Mouse (Mus musculus) midbrain, embryonic 11.5 days (tissue): Measurements from ENCODE around the gene Eef1akmt2. TPM values are rescaled to one million over a fixed set of nuclear protein-coding genes. Genes with fewer than 3 reads are reported as not detected.

Experiments used
- ATAC-seq: fragments of 200-750 bp; cut with Nextera tagmentation; 2 replicates; pipeline ENCODE4 v1.8.0; 2017; ENCODE audit warnings: moderate TSS enrichment, moderate library complexity; ENCODE audit not compliant: low FRiP score
- DNase-seq: peaks from one replicate; pipeline ENCODE4 v3.0.0; 2015; ENCODE audit warnings: low spot score; ENCODE audit errors: missing footprints
- H3K27ac ChIP-seq: fragments of 300-500 bp; sonication (generic); 2 replicates; pipeline ENCODE4 v1.5.1; 2014; ENCODE audit warnings: low read depth, low read length
- H3K27me3 ChIP-seq: fragments of 300-500 bp; sonication (generic); 2 replicates; pipeline ENCODE4 v1.6.1; 2014; ENCODE audit warnings: mild to moderate bottlenecking, low read length, moderate library complexity, mixed read lengths; ENCODE audit not compliant: control insufficient read depth, insufficient read depth
- H3K36me3 ChIP-seq: fragments of 300-500 bp; sonication (generic); 2 replicates; pipeline ENCODE4 v1.6.1; 2014; ENCODE audit warnings: mild to moderate bottlenecking, low read length, moderate library complexity, mixed read lengths; ENCODE audit not compliant: control insufficient read depth, insufficient read depth
- H3K4me1 ChIP-seq: fragments of 300-500 bp; sonication (generic); 2 replicates; pipeline ENCODE4 v1.6.1; 2014; ENCODE audit warnings: low read length; ENCODE audit not compliant: control insufficient read depth, insufficient read depth
- H3K4me2 ChIP-seq: fragments of 300-500 bp; sonication (generic); 2 replicates; pipeline ENCODE4 v1.6.1; 2014; ENCODE audit warnings: mild to moderate bottlenecking, moderate library complexity
- H3K4me3 ChIP-seq: fragments of 300-500 bp; sonication (generic); 2 replicates; pipeline ENCODE4 v1.5.1; 2014; ENCODE audit warnings: low read depth, low read length
- H3K9ac ChIP-seq: fragments of 300-500 bp; sonication (generic); 2 replicates; pipeline ENCODE4 v1.6.1; 2014; ENCODE audit warnings: low read length
- H3K9me3 ChIP-seq: fragments of 300-500 bp; sonication (generic); 2 replicates; pipeline ENCODE4 v1.6.1; 2016; ENCODE audit warnings: low read length; ENCODE audit not compliant: control insufficient read depth
- WGBS: fragments of 180-500 bp; shearing (Covaris S2); extraction: QIAGEN DNeasy Blood & Tissue Kit; methylation state at CpG from one replicate; pipeline ENCODE4 v1.1.7; 2014; 5-methylcytosine and 5-hydroxymethylcytosine counted together
- polyA plus RNA-seq: library from polyadenylated mRNA; unstranded; fragments of >200 nt; fragmentation: Nextera tagmentation; extraction: Ambion mirVana; gene quantifications from 2 replicates; pipeline ENCODE4 v1.2.1, GENCODE M21; 2014

Gene Eef1akmt2
- polyA plus RNA-seq, 1 experiment from 2014 or later, result 90.3 TPM

DNA sequence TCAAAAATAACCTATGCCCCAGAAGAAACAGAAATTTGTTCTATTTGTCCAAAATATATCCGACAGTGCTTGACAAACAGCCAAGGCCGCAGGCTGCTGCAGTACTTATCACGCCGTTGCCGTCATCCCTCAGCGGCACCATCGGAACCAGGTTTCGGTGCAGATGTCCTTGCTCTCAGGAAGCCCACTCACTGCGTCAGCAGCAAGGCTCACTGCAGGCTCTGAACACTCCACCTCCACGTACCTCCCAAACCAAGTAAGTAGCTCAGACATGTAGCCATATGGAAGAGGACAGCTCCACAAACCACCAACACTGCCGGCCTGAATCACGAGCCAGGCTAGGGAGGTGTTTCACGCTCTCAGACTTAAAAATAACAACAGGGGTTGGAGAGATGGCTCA lies 63.6 kb downstream of the Eef1akmt2 start:
- H3K9ac ChIP-seq, result no peak overlapping the region
- DNase-seq (no peak), ATAC-seq (no peak)
- H3K4me2 ChIP-seq, result no peak overlapping the region
- no peaks in the 10 kb centered on the region for H3K36me3 ChIP-seq
- no peak overlapping the region for H3K4me3 ChIP-seq
- WGBS, result 95% methylated on average over 13 of the region's 13 CpGs
- H3K27ac ChIP-seq, result no peak overlapping the region
- peaks cover 2% of the 10 kb centered on the region for H3K4me1 ChIP-seq
- H3K27me3 ChIP-seq, result no peaks in the 10 kb centered on the region
- H3K9me3 ChIP-seq, result no peaks in the 10 kb centered on the region

DNA sequence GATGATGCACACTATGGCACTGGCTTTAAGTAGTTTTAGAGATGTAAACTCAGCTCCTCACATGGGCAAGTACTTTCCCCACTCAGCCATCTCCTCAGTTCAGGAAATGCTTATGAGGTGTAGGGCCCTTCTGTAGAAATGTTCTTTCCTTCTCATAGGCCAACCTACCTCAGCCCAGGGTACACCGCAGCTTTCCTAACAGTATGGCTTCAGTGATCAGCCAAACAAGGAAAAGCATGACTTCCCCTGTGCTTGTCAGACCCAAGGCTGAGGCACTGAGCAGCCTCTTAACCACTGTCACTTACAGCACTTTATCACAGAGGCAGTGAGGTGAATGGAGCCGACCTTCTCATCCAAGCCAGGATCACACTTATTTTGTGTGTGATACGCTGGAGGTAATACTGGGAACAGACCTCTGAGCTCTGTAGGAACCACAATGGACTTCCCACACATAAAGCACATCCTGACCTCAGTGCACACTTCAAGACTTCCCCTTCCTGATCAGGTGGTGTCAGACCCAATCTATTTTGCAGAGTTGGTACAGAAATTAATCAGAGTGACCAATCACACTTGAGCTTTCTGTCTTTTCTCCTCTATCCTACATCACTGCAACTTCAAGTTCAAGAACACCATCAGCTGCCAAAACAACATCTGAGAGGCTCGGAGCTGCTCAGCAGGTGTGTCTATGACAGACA lies 64.8 kb downstream of the Eef1akmt2 start:
- no peak overlapping the region for H3K9ac ChIP-seq
- 0 out of 2 replicates have a peak, but pooled peaks cover 2% of the 10 kb centered on the region for H3K4me1 ChIP-seq
- ATAC-seq, result no peak
- no peak overlapping the region for H3K27ac ChIP-seq
- no peaks in the 10 kb centered on the region for H3K9me3 ChIP-seq
- no peak for DNase-seq
- whole genome bisulfite sequencing, result 92% methylated on average over 4 of the region's 4 CpGs
- no peak overlapping the region for H3K4me2 ChIP-seq
- H3K4me3 ChIP-seq, result no peak overlapping the region
- no peaks in the 10 kb centered on the region for H3K27me3 ChIP-seq
- H3K36me3 ChIP-seq, result no peaks in the 10 kb centered on the region

DNA sequence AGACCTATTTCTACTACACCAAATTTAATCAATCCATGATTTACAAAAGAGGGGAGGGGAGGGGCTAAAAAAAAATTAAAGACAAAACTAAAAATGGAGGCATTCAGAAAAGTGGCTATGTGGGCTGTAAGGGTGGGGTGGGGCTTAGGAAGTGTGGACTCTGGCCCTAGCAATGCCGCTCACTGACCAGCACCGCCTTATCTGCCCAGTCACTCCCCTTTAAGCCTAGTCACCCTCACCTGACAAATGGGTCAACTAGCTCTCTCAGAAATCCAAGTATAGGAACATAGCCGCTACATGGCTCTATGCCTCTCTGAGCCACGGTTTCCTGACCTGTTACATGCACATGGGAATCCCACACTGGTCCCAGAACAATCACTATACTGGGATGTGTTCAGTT lies 65.5 kb downstream of the Eef1akmt2 start:
- H3K27ac ChIP-seq, result no peak overlapping the region
- no peak for ATAC-seq
- H3K36me3 ChIP-seq, result no peaks in the 10 kb centered on the region
- H3K9me3 ChIP-seq, result no peaks in the 10 kb centered on the region
- no peaks in the 10 kb centered on the region for H3K27me3 ChIP-seq
- H3K9ac ChIP-seq, result no peak overlapping the region
- no peak for DNase-seq
- H3K4me3 ChIP-seq, result no peak overlapping the region
- peaks cover 4% of the 10 kb centered on the region for H3K4me1 ChIP-seq
- 88% methylated on average over 4 of the region's 4 CpGs for WGBS
- no peak overlapping the region for H3K4me2 ChIP-seq

DNA sequence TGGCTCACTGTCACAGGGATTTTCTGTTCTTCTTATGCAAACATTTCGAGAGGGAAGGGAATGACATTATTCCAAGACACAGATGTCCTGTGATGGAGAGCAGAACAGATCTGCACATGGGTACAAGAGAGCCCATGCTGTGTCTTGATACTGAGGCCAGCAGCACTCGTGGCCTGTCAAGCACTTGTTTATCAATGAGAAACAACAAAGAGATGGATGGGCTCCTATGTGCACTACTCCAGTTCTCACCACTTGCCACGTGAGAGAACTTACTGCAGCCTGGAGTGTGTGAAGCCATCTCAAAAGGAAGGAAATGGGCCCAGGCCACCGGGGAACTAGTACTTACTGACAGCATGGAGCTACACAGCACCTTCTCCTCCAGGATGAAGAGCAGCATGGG lies 66.0 kb downstream of the Eef1akmt2 start:
- Histone ChIP-seq H3K9ac (no peak overlapping the region), H3K4me3 (no peak overlapping the region), H3K9me3 (no peaks in the 10 kb centered on the region), H3K36me3 (no peaks in the 10 kb centered on the region), H3K4me1 (peaks cover 9% of the 10 kb centered on the region), H3K27ac (no peak overlapping the region), H3K27me3 (no peaks in the 10 kb centered on the region), H3K4me2 (no peak overlapping the region)
- no peak for ATAC-seq
- 72% methylated on average over 4 of the region's 4 CpGs for WGBS
- no peak for DNase-seq

DNA sequence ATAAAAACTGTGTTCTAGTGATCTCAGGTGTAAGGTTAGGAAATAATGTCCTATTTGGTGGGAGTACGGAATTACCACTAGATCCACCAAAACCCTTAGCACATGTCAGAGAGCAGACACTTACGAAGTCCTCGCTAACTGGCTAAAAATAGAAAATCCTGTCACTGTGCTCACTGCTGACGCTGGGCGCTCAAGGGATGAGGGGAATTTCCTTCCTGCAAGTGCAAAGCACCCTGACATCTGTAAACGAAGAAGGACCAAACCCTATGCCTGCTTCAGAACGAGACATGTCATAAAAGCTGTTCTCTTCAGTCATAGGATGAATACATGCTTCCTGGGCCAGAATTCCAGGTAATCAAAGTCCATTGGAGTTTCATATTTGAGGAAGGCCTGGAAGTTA lies 66.5 kb downstream of the Eef1akmt2 start:
- H3K9me3 ChIP-seq, result no peaks in the 10 kb centered on the region
- ATAC-seq (no peak), DNase-seq (no peak)
- no peaks in the 10 kb centered on the region for H3K27me3 ChIP-seq
- H3K36me3 ChIP-seq, result no peaks in the 10 kb centered on the region
- H3K4me3 ChIP-seq, result no peak overlapping the region
- no peak overlapping the region for H3K27ac ChIP-seq
- H3K4me1 ChIP-seq, result peaks cover 14% of the 10 kb centered on the region
- WGBS, result 86% methylated on average over 7 of the region's 7 CpGs
- no peak overlapping the region for H3K4me2 ChIP-seq
- no peak overlapping the region for H3K9ac ChIP-seq

DNA sequence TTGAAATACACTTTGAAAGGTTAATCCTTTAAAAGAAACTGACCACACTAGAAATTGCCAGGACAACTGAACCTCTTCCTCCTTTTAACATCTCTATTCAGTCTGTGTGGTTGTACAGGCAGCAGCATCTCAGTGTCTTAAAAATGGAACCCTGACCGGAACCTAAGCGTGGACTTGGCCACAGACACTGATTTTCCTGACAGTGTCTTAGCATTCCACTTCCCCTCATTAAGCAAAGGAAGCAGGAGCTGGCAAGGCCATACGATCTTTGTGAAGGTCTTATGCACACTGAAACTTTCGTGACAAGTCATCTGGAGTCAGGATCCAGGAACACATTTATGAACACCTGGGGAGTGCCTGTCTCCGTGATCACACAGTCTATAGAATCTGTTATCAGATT lies 68.4 kb downstream of the Eef1akmt2 start:
- Histone ChIP-seq H3K27ac (no peak overlapping the region), H3K9ac (no peak overlapping the region), H3K27me3 (no peaks in the 10 kb centered on the region), H3K4me1 (peaks cover 23% of the 10 kb centered on the region), H3K4me3 (no peak overlapping the region), H3K9me3 (no peaks in the 10 kb centered on the region), H3K36me3 (no peaks in the 10 kb centered on the region), H3K4me2 (no peak overlapping the region)
- ATAC-seq, result no peak
- no peak for DNase-seq
- 91% methylated on average over 5 of the region's 5 CpGs for WGBS

DNA sequence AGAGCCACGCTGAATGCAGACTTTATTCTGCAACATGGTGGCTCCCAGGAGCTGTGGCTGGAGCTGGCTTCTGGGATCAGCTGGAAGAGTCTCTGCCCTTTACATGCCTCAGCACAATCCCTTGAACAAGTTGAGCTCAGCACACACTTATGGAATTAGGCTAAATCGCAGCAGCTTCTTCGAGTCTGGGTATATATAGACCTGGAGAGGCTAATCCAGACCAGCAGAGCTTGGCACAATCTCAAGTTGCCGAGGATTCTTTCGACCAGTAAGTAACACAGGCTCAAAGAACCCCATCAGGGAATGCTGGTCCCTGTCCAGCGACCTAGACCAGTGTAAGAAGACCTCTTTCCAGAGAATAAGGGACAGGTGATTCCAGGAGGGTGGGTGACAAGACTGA lies 70.6 kb downstream of the Eef1akmt2 start:
- DNase-seq (no peak), ATAC-seq (no peak)
- peaks cover 23% of the 10 kb centered on the region for H3K4me1 ChIP-seq
- no peaks in the 10 kb centered on the region for H3K9me3 ChIP-seq
- no peaks in the 10 kb centered on the region for H3K36me3 ChIP-seq
- 67% methylated on average over 6 of the region's 6 CpGs for WGBS
- no peaks in the 10 kb centered on the region for H3K27me3 ChIP-seq
- H3K9ac ChIP-seq, result no peak overlapping the region
- no peak overlapping the region for H3K4me3 ChIP-seq
- no peak overlapping the region for H3K4me2 ChIP-seq
- H3K27ac ChIP-seq, result 0 out of 2 replicates have a peak overlapping the region, but pooled peaks have one; percentile 3

DNA sequence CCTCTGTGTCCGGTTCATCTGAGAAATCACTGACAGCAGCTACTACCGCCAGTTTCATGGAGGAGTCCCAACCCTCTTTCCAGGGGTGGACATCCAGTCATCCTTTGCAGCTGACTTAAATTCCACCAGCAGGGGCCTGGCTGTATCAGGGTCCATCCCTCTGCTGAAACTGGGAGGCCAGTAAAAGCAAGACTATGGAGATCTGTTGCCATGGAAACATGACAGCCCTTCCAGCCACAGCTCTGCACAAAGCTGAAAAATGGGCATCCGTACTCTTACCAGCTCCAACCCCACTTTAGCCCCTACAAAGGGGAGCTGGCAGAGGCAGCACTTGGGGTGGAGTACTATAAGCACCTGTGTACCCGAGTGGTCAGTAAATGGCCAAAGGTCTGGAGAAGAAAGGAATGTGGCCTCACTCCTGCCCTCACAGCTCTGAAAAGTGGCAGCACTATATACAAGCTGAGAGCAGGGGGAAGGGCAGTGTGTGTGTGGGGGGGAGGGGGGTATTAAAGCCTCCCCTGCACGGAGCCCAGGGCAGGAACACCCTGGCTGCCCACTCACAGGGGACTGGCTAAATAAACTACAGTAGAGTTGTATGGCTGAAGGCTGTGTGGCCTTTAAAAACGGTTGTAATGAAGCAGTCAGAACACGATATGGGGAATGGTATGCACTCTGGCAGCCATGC lies 71.2 kb downstream of the Eef1akmt2 start:
- 14% methylated on average over 7 of the region's 7 CpGs for WGBS
- Histone ChIP-seq H3K4me2 (0 out of 2 replicates have a peak overlapping the region, but pooled peaks have one; percentile 0), H3K4me3 (no peak overlapping the region), H3K9me3 (no peaks in the 10 kb centered on the region), H3K36me3 (no peaks in the 10 kb centered on the region), H3K27ac (peak overlapping the region; percentile 3; the same call in 1 of the 2 replicates), H3K9ac (no peak overlapping the region; the same call in 1 of the 2 replicates), H3K4me1 (peaks cover 23% of the 10 kb centered on the region), H3K27me3 (no peaks in the 10 kb centered on the region)
- ATAC-seq (peak; percentile 85), DNase-seq (peak; percentile 91)

DNA sequence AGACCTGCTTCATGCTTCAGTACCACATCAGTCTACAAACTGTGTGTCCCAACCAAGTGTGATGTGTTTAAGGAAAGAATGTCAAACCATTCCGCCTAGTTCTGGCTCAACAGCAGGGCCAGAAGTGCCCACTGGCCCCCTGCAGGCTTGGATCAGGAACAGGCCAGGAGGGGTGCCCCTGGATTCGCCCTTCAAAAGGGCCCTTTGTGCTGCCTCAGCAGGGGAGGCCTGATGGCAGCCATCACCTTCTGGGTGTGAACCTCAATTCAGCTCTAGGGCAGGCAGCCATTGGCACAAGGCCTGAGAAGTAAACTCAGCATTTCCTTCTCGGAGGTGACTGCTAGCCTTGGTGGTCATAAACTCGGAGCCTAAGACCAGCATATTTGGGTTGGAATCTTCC lies 71.9 kb downstream of the Eef1akmt2 start:
- Histone ChIP-seq H3K36me3 (no peaks in the 10 kb centered on the region), H3K9me3 (no peaks in the 10 kb centered on the region), H3K4me3 (no peak overlapping the region), H3K4me1 (peaks cover 23% of the 10 kb centered on the region), H3K4me2 (no peak overlapping the region), H3K9ac (peak overlapping the region; percentile 38), H3K27me3 (no peaks in the 10 kb centered on the region), H3K27ac (no peak overlapping the region; the same call in 1 of the 2 replicates)
- DNase-seq (no peak), ATAC-seq (peak; percentile 31; the same call in 1 of the 2 replicates)
- WGBS, result 30% methylated on average over 4 of the region's 4 CpGs
